Mouse (Mus musculus) kidney, adult 2 months (tissue): Measurements from ENCODE around the gene Clk3.

Experiments used
- CTCF ChIP-seq: fragments of 200-500 bp; conservative IDR thresholded peaks from 2 replicates; pipeline ENCODE4 v1.5.1; 2011; ENCODE audit warnings: low read depth, mild to moderate bottlenecking, control low read depth, low read length, moderate library complexity, mixed read lengths; ENCODE audit not compliant: insufficient read depth, insufficient read length
- POLR2A ChIP-seq: fragments of 200-500 bp; IDR thresholded peaks from one replicate; pipeline ENCODE4 v1.6.1; 2011; ENCODE audit warnings: low read depth, low read length, control low read depth

DNA sequence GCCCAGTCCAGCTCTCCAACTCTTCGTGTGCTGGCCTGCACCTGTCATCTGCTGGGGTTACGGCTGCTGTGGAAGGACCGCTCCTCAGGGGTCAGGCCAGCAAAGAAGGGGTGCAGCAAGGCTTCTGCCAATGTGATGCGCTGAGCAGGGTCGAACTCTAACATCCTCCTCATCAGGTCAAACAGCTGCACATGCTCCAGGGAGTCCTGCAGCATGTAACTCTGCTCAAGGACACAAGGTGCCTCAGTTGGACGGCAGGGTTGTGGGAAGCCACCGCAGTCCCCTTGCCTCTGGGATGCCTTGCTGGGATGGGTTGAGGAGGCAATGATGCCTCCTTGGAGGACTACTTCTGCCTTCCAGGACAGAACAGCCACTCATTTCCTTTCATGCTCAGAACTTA is 14.8 kb downstream of the Clk3 start:
- TF ChIP-seq POLR2A, result no peak
- no peak for TF ChIP-seq CTCF
